Mouse (Mus musculus): ENCODE data around the gene Pgm5. TPM values are rescaled to one million over a fixed set of nuclear protein-coding genes. Genes with fewer than 3 reads are reported as not detected.
A peak's percentile ranks its signal among the peaks of the same experiment; 100 is the strongest.

The Pgm5 gene
- polyA plus RNA-seq, 1 experiment from 2014 or later: 0.96 TPM

DNA sequence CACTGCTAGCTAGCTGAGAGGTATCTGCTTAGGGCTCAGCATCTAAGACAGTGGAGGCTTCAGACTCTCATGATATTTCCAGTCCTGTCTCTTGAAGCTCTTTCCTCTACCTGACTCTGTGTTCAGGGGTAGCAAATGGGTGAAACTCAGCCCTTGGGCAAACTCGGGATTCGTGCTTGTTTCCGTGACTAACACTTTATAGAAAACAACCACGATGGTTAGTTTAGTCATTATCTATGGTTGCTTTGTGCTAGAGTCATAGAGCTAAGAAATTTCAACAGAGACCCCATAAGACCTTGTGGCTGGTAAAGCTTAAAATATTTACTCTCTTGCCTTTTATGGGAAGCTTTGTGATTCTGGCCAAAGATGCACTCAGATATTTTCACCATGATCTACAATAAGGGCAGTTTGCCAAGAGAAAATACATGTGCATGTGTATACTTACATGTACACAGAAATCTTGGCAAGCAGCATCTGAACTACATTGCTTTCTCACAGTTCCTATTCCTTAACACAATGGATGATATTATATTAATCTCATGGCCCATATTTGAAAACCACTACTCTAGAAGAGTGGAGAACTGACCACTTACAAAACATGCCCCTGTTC lies 115.3 kb downstream of the Pgm5 start:
- Histone ChIP-seq H3K27me3 (ENCODE audit: insufficient read depth, low read length) (no peaks in the 10 kb centered on the region), H3K9ac (ENCODE audit: low read depth, low read length) (no peak overlapping the region), H3K4me2 (ENCODE audit: low read length) (no peak overlapping the region), H3K9me3 (replicated peaks; ENCODE audit: low read length) (no peaks in the 10 kb centered on the region), H3K4me1 (replicated peaks; ENCODE audit: insufficient read depth, low read length) (no peaks in the 10 kb centered on the region), H3K36me3 (ENCODE audit: insufficient read depth, low read length) (no peaks in the 10 kb centered on the region), H3K27ac (no peak overlapping the region), H3K4me3 (replicated peaks; ENCODE audit: low read depth, low read length) (no peak overlapping the region)
- no peak for TF ChIP-seq CTCF (IDR thresholded peaks at IDR 0.05; ENCODE audit: low read depth)
- ATAC-seq (replicated peaks; ENCODE audit: low FRiP score, low read depth) (no peak), DNase-seq (ENCODE audit: low spot score) (peak; percentile 21)
- 85% methylated on average over 4 of the region's 4 CpGs for WGBS

DNA sequence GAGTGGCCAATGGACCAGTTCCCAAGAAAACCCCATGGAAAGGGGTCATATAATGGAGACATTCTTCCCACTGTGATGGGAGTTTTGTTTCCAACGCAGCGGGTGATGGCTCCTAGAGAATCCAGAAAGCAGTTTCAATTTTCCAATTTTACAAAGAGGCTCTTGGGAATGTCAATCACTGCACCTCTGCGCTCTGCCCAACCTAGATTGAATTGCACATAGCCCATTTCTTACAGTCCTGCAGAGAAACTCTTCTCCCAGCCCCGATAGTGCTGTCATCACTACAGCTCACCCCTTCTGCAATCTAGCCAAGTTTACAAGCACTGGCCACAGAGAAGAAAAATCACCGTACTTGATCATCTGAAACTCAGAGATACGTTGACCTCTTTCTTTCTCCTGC lies 119.0 kb downstream of the Pgm5 start:
- no peak for TF ChIP-seq CTCF (IDR thresholded peaks at IDR 0.05; ENCODE audit: low read depth)
- Histone ChIP-seq H3K9ac (ENCODE audit: low read depth, low read length) (no peak overlapping the region), H3K9me3 (replicated peaks; ENCODE audit: low read length) (no peaks in the 10 kb centered on the region), H3K4me2 (ENCODE audit: low read length) (no peak overlapping the region), H3K4me3 (replicated peaks; ENCODE audit: low read depth, low read length) (no peak overlapping the region), H3K36me3 (ENCODE audit: insufficient read depth, low read length) (no peaks in the 10 kb centered on the region), H3K4me1 (replicated peaks; ENCODE audit: insufficient read depth, low read length) (no peaks in the 10 kb centered on the region), H3K27ac (no peak overlapping the region), H3K27me3 (ENCODE audit: insufficient read depth, low read length) (no peaks in the 10 kb centered on the region)
- DNase-seq (ENCODE audit: low spot score) (no peak), ATAC-seq (replicated peaks; ENCODE audit: low FRiP score, low read depth) (no peak)
- WGBS: 75% methylated on average over 6 of the region's 6 CpGs

DNA sequence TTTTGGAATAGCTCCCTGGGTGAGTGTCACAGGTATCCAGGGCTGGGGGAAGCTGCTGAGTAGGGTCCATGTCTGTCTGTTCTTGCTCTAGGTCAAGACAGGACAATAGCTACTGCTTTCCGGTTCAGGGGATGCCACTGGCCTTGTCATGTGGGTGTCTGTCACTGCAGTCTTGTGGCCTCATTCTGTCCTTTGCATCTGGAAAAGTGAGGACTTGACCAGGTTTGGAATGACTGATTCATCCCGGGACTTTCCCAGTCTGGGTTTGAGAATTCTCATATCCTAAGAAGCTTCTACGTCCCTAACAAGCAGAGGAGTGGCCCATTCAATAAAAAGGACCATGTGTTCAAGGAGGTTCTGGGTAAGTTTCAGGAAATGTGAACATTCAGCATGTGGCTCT lies 122.9 kb downstream of the Pgm5 start:
- 83% methylated on average over 3 of the region's 3 CpGs for WGBS
- DNase-seq (ENCODE audit: low spot score) (no peak), ATAC-seq (replicated peaks; ENCODE audit: low FRiP score, low read depth) (no peak)
- no peak overlapping the region for H3K4me3 ChIP-seq (replicated peaks; ENCODE audit: low read depth, low read length)
- H3K27me3 ChIP-seq (ENCODE audit: insufficient read depth, low read length): no peaks in the 10 kb centered on the region
- TF ChIP-seq CTCF (IDR thresholded peaks at IDR 0.05; ENCODE audit: low read depth): no peak
- H3K27ac ChIP-seq: no peak overlapping the region
- no peaks in the 10 kb centered on the region for H3K4me1 ChIP-seq (replicated peaks; ENCODE audit: insufficient read depth, low read length)
- H3K36me3 ChIP-seq (ENCODE audit: insufficient read depth, low read length): no peaks in the 10 kb centered on the region
- H3K4me2 ChIP-seq (ENCODE audit: low read length): no peak overlapping the region
- H3K9ac ChIP-seq (ENCODE audit: low read depth, low read length): no peak overlapping the region
- no peaks in the 10 kb centered on the region for H3K9me3 ChIP-seq (replicated peaks; ENCODE audit: low read length)

DNA sequence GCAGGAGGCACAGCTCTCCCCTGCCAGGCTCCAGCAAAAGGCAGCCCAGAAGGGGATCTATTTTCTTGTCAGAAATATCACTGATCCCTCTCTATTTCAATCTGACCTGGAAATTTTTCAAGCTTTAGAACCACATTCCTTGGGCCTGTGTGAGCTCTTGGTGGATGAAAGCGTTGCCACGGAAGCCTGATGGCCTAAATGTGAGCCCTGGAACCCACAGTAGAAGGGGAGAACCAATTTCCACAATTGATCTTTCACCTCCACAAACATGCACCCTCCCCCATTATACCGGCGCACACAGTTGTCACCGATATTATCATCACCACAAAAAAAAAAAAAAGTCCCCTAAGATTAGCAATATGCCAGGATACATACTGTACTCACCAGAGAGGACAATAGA lies 123.6 kb downstream of the Pgm5 start:
- DNase-seq (ENCODE audit: low spot score): no peak
- Histone ChIP-seq H3K4me1 (replicated peaks; ENCODE audit: insufficient read depth, low read length) (no peaks in the 10 kb centered on the region), H3K27me3 (ENCODE audit: insufficient read depth, low read length) (no peaks in the 10 kb centered on the region), H3K27ac (no peak overlapping the region), H3K4me3 (replicated peaks; ENCODE audit: low read depth, low read length) (no peak overlapping the region), H3K9ac (ENCODE audit: low read depth, low read length) (no peak overlapping the region), H3K36me3 (ENCODE audit: insufficient read depth, low read length) (no peaks in the 10 kb centered on the region), H3K9me3 (replicated peaks; ENCODE audit: low read length) (no peaks in the 10 kb centered on the region), H3K4me2 (ENCODE audit: low read length) (no peak overlapping the region)
- no peak for ATAC-seq (replicated peaks; ENCODE audit: low FRiP score, low read depth)
- no peak for TF ChIP-seq CTCF (IDR thresholded peaks at IDR 0.05; ENCODE audit: low read depth)
- 91% methylated on average over 5 of the region's 5 CpGs for WGBS

DNA sequence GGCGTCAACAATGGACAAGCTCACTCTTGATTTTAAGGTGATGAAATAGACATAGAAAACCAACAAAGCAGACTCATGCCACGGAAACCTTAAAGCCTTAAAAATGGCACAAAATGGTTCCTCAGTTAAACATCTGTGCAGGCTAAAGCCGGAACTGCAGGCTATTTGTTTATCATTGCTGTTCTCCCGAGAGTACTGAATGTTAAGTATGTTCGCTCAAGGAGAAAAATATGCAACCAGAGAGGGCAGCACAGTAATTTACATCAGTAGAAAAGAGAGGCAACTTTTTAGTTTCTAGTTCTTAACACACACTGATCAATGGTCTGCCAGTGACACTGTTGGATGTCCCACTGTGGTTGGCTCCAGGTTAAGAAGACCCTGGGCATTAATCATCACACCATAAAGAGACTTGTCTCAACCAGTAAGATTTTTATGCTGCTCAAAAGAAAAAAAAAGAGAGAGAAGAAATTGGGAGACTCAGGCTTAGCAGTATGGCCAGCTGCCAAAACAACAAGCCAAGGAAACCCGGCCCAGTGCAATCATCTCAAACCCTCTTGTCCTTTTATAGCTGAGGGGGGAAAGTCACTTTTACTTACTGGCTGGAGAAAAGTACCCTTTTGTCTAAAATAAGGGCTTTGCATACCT lies 126.0 kb downstream of the Pgm5 start:
- ATAC-seq (replicated peaks; ENCODE audit: low FRiP score, low read depth) (no peak), DNase-seq (ENCODE audit: low spot score) (peak; percentile 70)
- Histone ChIP-seq H3K27ac (no peak overlapping the region), H3K4me3 (replicated peaks; ENCODE audit: low read depth, low read length) (no peak overlapping the region), H3K9me3 (replicated peaks; ENCODE audit: low read length) (no peaks in the 10 kb centered on the region), H3K4me2 (ENCODE audit: low read length) (no peak overlapping the region), H3K9ac (ENCODE audit: low read depth, low read length) (no peak overlapping the region), H3K36me3 (ENCODE audit: insufficient read depth, low read length) (no peaks in the 10 kb centered on the region), H3K27me3 (ENCODE audit: insufficient read depth, low read length) (no peaks in the 10 kb centered on the region), H3K4me1 (replicated peaks; ENCODE audit: insufficient read depth, low read length) (no peaks in the 10 kb centered on the region)
- WGBS: 44% methylated on average over 6 of the region's 6 CpGs
- no peak; the same call in 1 of the 2 replicates for TF ChIP-seq CTCF (IDR thresholded peaks at IDR 0.05; ENCODE audit: low read depth)

DNA sequence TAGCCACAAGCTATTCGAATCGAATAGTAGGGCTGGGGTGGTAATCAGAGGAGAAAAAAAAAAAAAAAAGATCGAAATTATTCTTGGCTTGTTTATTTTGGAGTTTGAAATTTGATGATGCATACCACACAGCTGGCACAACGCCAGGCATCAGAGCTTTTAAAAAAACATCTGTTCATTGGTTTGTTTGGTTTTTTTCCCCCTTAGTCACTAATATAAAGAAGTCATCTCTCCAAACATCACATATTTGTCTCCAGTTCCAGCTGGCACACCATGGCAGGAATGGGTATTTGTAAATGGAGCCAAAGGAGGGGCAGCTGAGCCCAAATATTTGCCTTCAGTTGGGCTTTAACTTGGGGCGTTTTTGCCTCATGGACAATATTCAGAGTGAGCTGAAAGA lies 131.0 kb downstream of the Pgm5 start:
- peak; percentile 51 for DNase-seq (ENCODE audit: low spot score)
- WGBS: 27% methylated on average over 5 of the region's 5 CpGs
- no peak for TF ChIP-seq CTCF (IDR thresholded peaks at IDR 0.05; ENCODE audit: low read depth)
- 0 out of 2 replicates have a peak, but pooled peaks cover 4% of the 10 kb centered on the region for H3K4me1 ChIP-seq (replicated peaks; ENCODE audit: insufficient read depth, low read length)
- H3K4me3 ChIP-seq (replicated peaks; ENCODE audit: low read depth, low read length): no peak overlapping the region
- H3K9ac ChIP-seq (ENCODE audit: low read depth, low read length): no peak overlapping the region
- ATAC-seq (replicated peaks; ENCODE audit: low FRiP score, low read depth): no peak
- no peaks in the 10 kb centered on the region for H3K27me3 ChIP-seq (ENCODE audit: insufficient read depth, low read length)
- H3K4me2 ChIP-seq (ENCODE audit: low read length): no peak overlapping the region
- H3K9me3 ChIP-seq (replicated peaks; ENCODE audit: low read length): no peaks in the 10 kb centered on the region
- H3K27ac ChIP-seq: no peak overlapping the region
- no peaks in the 10 kb centered on the region for H3K36me3 ChIP-seq (ENCODE audit: insufficient read depth, low read length)
